Mouse (Mus musculus) gastrocnemius, adult 2 months (tissue): ENCODE data around the gene Ttc3. TPM values are rescaled to one million over a fixed set of nuclear protein-coding genes. Genes with fewer than 3 reads are reported as not detected.
A peak's percentile ranks its signal among the peaks of the same experiment; 100 is the strongest.

Experiments
- DNase-seq: peaks from one replicate; pipeline ENCODE4 v3.0.0; 2022
- H3K27ac ChIP-seq: fragments of 200-600 bp; 2 replicates; pipeline ENCODE4 v1.8.1; 2022; ENCODE audit warnings: mild to moderate bottlenecking
- H3K4me3 ChIP-seq: fragments of 200-600 bp; 2 replicates; pipeline ENCODE4 v1.8.1; 2022; ENCODE audit warnings: mild to moderate bottlenecking, moderate library complexity
- CTCF ChIP-seq: fragments of 200-600 bp; IDR thresholded peaks from 2 replicates; pipeline ENCODE4 v1.8.1; 2022; ENCODE audit warnings: antibody characterized with exemption, mild to moderate bottlenecking, moderate library complexity
- intact Hi-C: fragments of 180-260 bp; cut with DNase I; formaldehyde crosslinking; loops from one replicate; pipeline ENCODE4 v1.15.1; 2025
- total RNA-seq, 2 experiments: library from RNA; stranded (reverse); gene quantifications; 2 replicates each; pipeline ENCODE4 v1.2.3; 2021

Ttc3 gene
- total RNA-seq, 2 experiments from 2014 or later = 54.4 to 55.3 TPM

- intact Hi-C loops = no loop called here
- TF ChIP-seq CTCF = no peak
- DNase-seq = no peak
Measured at GRCm38 (mm10) chr16:94504192-94504591, 133.8 kb downstream of the Ttc3 start.

GRCm38 (mm10) chr16:94507071-94507470, 136.7 kb downstream of the Ttc3 start:
- no peak for TF ChIP-seq CTCF
- intact Hi-C loops = no loop called here
- Histone ChIP-seq H3K27ac (no peak overlapping the region), H3K4me3 (no peak overlapping the region)
- DNase-seq = no peak

More at GRCm38 (mm10) chr16:94504192-94504591, 133.8 kb downstream of the Ttc3 start:
- no peak overlapping the region for H3K4me3 ChIP-seq
- H3K27ac ChIP-seq = no peak overlapping the region

GRCm38 (mm10) chr16:94508769-94509168, 138.4 kb downstream of the Ttc3 start:
- no peak for DNase-seq
- no peak overlapping the region for H3K27ac ChIP-seq
- H3K4me3 ChIP-seq = no peak overlapping the region
- intact Hi-C loops = no loop called here
- no peak for TF ChIP-seq CTCF

DNA sequence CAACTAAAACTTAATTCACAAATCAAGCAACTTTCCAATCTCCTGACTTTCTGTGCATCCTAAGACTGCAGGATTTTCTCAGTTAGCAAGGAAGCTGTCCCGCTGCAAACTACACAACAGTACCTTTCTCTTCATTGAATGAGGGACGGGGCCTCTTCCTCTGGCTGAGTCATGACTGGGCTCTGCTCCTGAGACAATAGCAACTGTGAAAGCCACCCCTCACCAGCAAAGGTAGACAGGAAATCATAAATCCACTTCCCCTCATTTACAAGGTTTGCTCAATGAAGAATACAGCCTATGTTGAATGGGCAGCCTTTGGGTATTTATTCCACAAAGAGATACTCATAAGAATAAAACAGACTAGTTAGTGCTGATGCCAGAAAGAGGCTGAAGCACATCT, 139.6 kb downstream of the Ttc3 start:
- H3K4me3 ChIP-seq = no peak overlapping the region
- H3K27ac ChIP-seq = no peak overlapping the region
- no peak for TF ChIP-seq CTCF
- intact Hi-C loops = loop anchor here (5.0 kb wide), 1 partner anchor 33 kb away; no protein-coding TSS in a partner anchor
- DNase-seq = no peak

DNA sequence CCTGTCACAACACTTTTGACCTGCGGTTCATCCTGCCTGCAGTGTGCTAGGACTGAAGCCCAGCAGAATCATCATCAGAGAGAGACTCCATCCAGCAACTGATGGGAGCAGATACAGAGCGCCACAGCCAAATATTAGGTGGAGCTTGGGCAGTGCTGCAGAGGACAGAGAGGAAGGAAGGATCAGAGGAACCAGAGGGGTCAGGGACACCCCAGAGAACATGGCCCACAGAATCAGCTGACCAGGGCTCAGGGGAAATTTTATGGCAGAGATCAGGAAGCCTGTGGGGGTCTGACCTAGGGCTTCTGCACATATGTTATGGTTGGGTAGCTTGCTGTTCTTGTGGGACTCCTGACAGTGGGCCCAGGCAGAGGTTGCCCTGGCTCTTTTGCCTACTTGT, 147.2 kb downstream of the Ttc3 start:
- DNase-seq = no peak
- 0 out of 2 replicates have a peak overlapping the region, but pooled peaks have one; percentile 25 for H3K27ac ChIP-seq
- no peak overlapping the region for H3K4me3 ChIP-seq
- TF ChIP-seq CTCF = no peak
- intact Hi-C loops = no loop called here

Other genes with a start within 250 kb of the Ttc3 start
- gene Hlcs, start 57.0 kb upstream of the Ttc3 start, total RNA-seq = 10 to 100 TPM in 1 of 2 experiments, 1 to 10 TPM in 1; 7.5 to 10.3 TPM
- 1 to 10 TPM in 1 of 2 experiments, under 1 TPM in 1; 0.59 to 1.0 TPM for gene Ripply3, start 42.2 kb upstream of the Ttc3 start, total RNA-seq
- gene Pigp, start 1.2 kb downstream of the Ttc3 start, total RNA-seq = 100 to 1,000 TPM; 149 to 161 TPM
- 10 to 100 TPM in 1 of 2 experiments, 1 to 10 TPM in 1; 8.2 to 10.4 TPM for gene Vps26c, start 156.2 kb downstream of the Ttc3 start, total RNA-seq
- 10 to 100 TPM; 94.4 to 98.0 TPM for gene Dyrk1a, start 199.4 kb downstream of the Ttc3 start, total RNA-seq